Mouse (Mus musculus) forebrain, postnatal 0 days (tissue): ENCODE data around the gene Ppm1l. TPM values are rescaled to one million over a fixed set of nuclear protein-coding genes. Genes with fewer than 3 reads are reported as not detected.

Source experiments
- ATAC-seq: fragments of 200-750 bp; cut with Nextera tagmentation; 2 replicates; pipeline ENCODE4 v1.8.0; 2017; ENCODE audit warnings: mild to moderate bottlenecking, moderate library complexity
- DNase-seq: peaks from one replicate; pipeline ENCODE4 v3.0.0-alpha.2; 2015
- H3K27ac ChIP-seq: fragments of 300-500 bp; sonication (generic); 2 replicates; pipeline ENCODE4 v1.5.1; 2014; ENCODE audit warnings: low read depth, mild to moderate bottlenecking, antibody characterized with exemption, low read length, moderate library complexity, mixed read lengths
- H3K27me3 ChIP-seq: fragments of 300-500 bp; sonication (generic); 2 replicates; pipeline ENCODE4 v1.6.1; 2014; ENCODE audit warnings: mild to moderate bottlenecking, low read length, mixed read lengths; ENCODE audit not compliant: insufficient read depth
- H3K36me3 ChIP-seq: fragments of 300-500 bp; sonication (generic); 2 replicates; pipeline ENCODE4 v1.6.1; 2014; ENCODE audit warnings: mild to moderate bottlenecking, moderate library complexity; ENCODE audit not compliant: insufficient read depth
- H3K4me1 ChIP-seq: fragments of 300-500 bp; sonication (generic); 2 replicates; pipeline ENCODE4 v1.6.1; 2014; ENCODE audit warnings: antibody characterized with exemption; ENCODE audit not compliant: insufficient read depth
- H3K4me2 ChIP-seq: fragments of 300-500 bp; sonication (generic); 2 replicates; pipeline ENCODE4 v1.6.1; 2014; ENCODE audit warnings: low read depth, mild to moderate bottlenecking, moderate library complexity
- H3K4me3 ChIP-seq: fragments of 300-500 bp; sonication (generic); 2 replicates; pipeline ENCODE4 v1.5.1; 2014; ENCODE audit warnings: low read depth, low read length, mixed read lengths
- H3K9ac ChIP-seq: fragments of 300-500 bp; sonication (generic); 2 replicates; pipeline ENCODE4 v1.6.1; 2014; ENCODE audit warnings: mild to moderate bottlenecking
- H3K9me3 ChIP-seq: fragments of 300-500 bp; sonication (generic); 2 replicates; pipeline ENCODE4 v1.6.1; 2016; ENCODE audit warnings: low read length
- CTCF ChIP-seq: sonication (generic); IDR thresholded peaks from 2 replicates; pipeline ENCODE4 v1.5.1; 2016; ENCODE audit warnings: antibody characterized with exemption, control low read depth, low read depth
- WGBS: fragments of 180-500 bp; shearing (Covaris S2); extraction: QIAGEN DNeasy Blood & Tissue Kit; methylation state at CpG from one replicate; pipeline ENCODE4 v1.1.7; 2014; 5-methylcytosine and 5-hydroxymethylcytosine counted together
- polyA plus RNA-seq: library from polyadenylated mRNA; unstranded; fragments of >200 nt; fragmentation: Nextera tagmentation; extraction: Ambion mirVana; gene quantifications from 2 replicates; pipeline ENCODE4 v1.2.1, GENCODE M21; 2015
- total RNA-seq: library from RNA; depleted of rRNA; stranded (reverse); fragments of >200 nt; gene quantifications from 2 replicates; pipeline ENCODE4 v1.2.3, GENCODE M21; 2014; rRNA removed

The Ppm1l gene
- total and polyA plus RNA-seq, 2 experiments from 2014 or later: 19.2 to 27.6 TPM

DNA sequence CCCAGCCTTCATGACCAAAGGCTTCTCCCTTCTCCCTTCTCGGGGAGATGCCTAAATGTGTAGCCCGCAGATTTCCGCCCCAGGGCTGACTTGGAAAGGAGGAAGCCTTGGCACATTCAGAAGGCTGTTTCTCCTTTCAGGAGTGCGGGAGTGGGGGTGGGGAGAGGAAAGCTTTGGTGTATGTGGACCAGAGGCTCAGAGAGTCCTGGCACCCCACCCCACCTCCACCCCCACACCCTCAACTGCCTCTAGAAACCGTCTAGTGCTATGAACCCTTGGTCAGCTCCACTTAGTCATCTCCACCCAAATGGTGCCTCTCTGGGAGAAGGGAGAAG, 282.5 kb downstream of the Ppm1l start:
- H3K36me3 ChIP-seq: peaks cover 5% of the 10 kb centered on the region; the same call in 1 of the 2 replicates
- peak; percentile 47 for ATAC-seq
- WGBS: 9% methylated on average over 5 of the region's 5 CpGs
- H3K4me3 ChIP-seq: peak overlapping the region; percentile 79
- H3K9ac ChIP-seq: peak overlapping the region; percentile 92
- no peak for DNase-seq
- no peaks in the 10 kb centered on the region for H3K27me3 ChIP-seq
- peak overlapping the region; percentile 84 for H3K27ac ChIP-seq
- TF ChIP-seq CTCF: no peak
- H3K4me2 ChIP-seq: peak overlapping the region; percentile 66
- no peaks in the 10 kb centered on the region for H3K9me3 ChIP-seq
- peaks cover 15% of the 10 kb centered on the region for H3K4me1 ChIP-seq

DNA sequence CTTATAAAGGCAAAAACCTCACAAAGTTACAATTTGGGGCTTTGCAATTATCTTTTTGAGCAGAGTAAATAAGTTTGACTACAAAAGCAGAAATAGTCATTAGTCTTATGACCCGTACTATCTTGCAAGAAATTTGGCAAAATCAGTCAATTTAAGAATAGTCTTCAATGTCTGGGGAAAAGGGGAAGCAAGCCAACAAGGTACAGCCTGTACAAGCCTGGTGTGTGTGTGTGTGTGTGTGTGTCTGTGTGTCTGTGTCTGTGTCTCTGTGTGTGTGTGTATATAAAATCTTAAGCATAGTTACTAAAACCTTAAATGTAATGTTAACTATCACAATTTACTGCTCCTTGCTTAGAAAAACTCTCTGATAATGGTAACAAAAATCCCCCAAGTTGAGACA, 290.3 kb downstream of the Ppm1l start:
- Histone ChIP-seq H3K4me3 (no peak overlapping the region), H3K27ac (no peak overlapping the region), H3K9me3 (no peaks in the 10 kb centered on the region), H3K27me3 (no peaks in the 10 kb centered on the region), H3K4me2 (no peak overlapping the region), H3K4me1 (no peaks in the 10 kb centered on the region), H3K36me3 (no peaks in the 10 kb centered on the region), H3K9ac (no peak overlapping the region)
- DNase-seq: no peak
- WGBS: 55% methylated on average over 1 of the region's 1 CpGs
- no peak for ATAC-seq
- no peak for TF ChIP-seq CTCF

DNA sequence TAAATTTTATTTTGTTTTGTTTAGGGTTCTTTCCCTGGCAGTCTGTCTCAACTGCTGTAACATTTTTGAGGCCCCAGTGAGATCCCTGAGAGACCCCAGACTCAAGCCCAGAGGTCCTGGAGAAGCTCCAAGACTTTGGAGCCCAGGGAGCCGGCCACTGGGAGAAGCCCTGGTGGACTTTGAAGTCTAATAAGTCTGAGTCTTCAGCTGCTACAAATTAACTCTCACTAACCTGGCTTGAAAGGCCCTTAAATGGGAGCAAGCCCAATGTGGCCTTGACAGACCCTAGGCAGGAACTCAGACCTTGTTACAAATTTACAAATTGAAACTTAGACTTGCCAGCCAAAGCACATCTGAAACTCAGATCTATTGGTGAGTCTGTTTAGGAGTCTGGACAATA, 290.8 kb downstream of the Ppm1l start:
- H3K4me1 ChIP-seq: no peaks in the 10 kb centered on the region
- H3K27me3 ChIP-seq: no peaks in the 10 kb centered on the region
- H3K36me3 ChIP-seq: no peaks in the 10 kb centered on the region
- ATAC-seq (no peak), DNase-seq (no peak)
- H3K4me3 ChIP-seq: no peak overlapping the region
- no peak overlapping the region for H3K4me2 ChIP-seq
- WGBS: 38% methylated on average over 1 of the region's 1 CpGs
- H3K27ac ChIP-seq: no peak overlapping the region
- H3K9me3 ChIP-seq: no peaks in the 10 kb centered on the region
- no peak overlapping the region for H3K9ac ChIP-seq
- TF ChIP-seq CTCF: no peak

DNA sequence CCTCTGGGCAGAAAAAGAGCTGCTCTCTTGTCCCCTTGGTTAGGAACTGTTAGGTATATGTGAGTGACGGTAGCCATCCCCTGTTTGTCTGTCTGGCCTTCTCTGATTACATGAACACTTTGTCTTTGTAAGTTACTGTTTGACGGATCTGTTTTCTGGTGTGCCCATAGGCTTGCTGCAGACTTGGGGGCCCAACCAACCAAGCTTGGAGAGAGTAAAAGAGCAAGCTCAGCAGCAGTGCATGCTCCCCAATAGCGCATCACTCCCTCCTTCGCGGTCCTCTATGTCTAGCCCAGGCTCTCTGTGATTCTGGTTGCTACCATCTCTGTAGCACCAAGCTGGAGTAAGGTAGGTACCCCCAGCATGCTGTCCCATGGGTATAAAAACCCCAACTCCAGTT, 291.2 kb downstream of the Ppm1l start:
- Histone ChIP-seq H3K4me1 (no peaks in the 10 kb centered on the region), H3K9ac (no peak overlapping the region), H3K27me3 (no peaks in the 10 kb centered on the region), H3K27ac (no peak overlapping the region), H3K9me3 (no peaks in the 10 kb centered on the region), H3K4me3 (no peak overlapping the region), H3K4me2 (no peak overlapping the region), H3K36me3 (no peaks in the 10 kb centered on the region)
- TF ChIP-seq CTCF: no peak
- ATAC-seq (no peak), DNase-seq (no peak)
- 93% methylated on average over 5 of the region's 5 CpGs for WGBS

Other genes starting within 250 kb of the Ppm1l start
- gene Kpna4, start 189.7 kb upstream of the Ppm1l start, total RNA-seq: 83.8 and 91.1 TPM in 2 replicates
- gene Kpna4, start 189.7 kb upstream of the Ppm1l start, polyA plus RNA-seq: 26.3 and 32.7 TPM in 2 replicates
- gene Arl14, start 94.4 kb upstream of the Ppm1l start, total RNA-seq: not detected in 2 replicates
- not detected in 2 replicates for gene Arl14, start 94.4 kb upstream of the Ppm1l start, polyA plus RNA-seq